Mouse (Mus musculus) urinary bladder, postnatal 0 days (tissue): ENCODE data around the gene Lipo2. TPM values are rescaled to one million over a fixed set of nuclear protein-coding genes. Genes with fewer than 3 reads are reported as not detected.

ENCODE experiments used
- polyA plus RNA-seq: library from polyadenylated mRNA; unstranded; fragments of >200 nt; fragmentation: Nextera tagmentation; extraction: Ambion mirVana; gene quantifications from 2 replicates; pipeline ENCODE4 v1.2.1, GENCODE M21; 2015

The Lipo2 gene
- polyA plus RNA-seq, result 0.23 and 0.35 TPM in 2 replicates

GRCm38 (mm10) chr19:33751259-33751658 is at the start of gene Lipo2:
Lipo2 (minus strand) TSS chr19:33751359.

GRCm38 (mm10) chr19:33787359-33787758 is 36.2 kb upstream of the Lipo2 start, which contains the start of gene Lipo1:
Lipo1 (minus strand) TSS chr19:33787459.

DNA sequence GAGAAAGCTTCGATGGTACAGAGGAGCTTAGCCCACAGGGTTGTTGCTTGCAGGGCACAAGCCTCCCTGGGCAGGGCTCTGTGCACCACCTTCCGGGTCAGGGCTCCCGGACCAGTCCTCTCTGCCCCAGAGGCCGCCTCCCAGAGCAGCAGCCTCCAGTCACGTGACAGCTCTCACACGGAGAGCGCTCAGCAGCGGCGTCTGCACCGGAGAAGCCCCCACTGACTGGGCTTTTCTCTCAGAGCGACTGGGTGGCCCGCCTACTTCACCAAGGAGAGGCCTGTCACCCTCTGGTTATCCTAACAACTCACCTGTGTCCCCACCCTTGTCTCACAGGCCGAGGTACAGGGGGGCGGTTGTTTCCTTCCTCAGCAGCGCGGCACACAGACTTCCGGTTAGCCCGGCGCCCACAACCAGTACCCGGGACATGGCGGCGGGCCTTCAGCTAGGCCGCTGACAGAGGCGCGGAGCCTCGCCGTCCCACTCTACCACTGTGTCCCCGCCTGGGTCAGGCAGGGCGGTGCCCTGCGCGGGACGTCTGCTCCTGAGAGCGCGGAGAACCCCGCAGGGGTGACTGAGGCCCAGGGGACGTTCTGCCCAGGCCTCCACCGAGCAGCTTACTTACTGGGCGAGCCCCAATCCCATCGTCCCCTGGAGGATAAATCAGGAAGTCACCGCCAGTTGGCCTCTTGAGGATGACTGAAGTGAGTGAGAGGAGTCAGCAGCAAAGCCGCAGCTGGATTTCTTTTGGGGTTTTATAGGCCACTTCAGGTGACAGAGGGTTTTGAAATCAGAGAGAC is 10.3 kb upstream of the Lipo2 start, which contains the start of gene Lipo3:
Gene Lipo3, minus strand, starts transcription at position 665 of the 800 bp plus-strand sequence.

Other genes with a start within 250 kb of the Lipo2 start
- gene Lipo4, start 233.6 kb downstream of the Lipo2 start, polyA plus RNA-seq, result not detected in 2 replicates
- gene Gm8978, start 126.1 kb downstream of the Lipo2 start, polyA plus RNA-seq, result not detected in 2 replicates
- gene Lipo3, start 10.6 kb upstream of the Lipo2 start, polyA plus RNA-seq, result 12.7 and 13.7 TPM in 2 replicates
- gene Lipo1, start 36.1 kb upstream of the Lipo2 start, polyA plus RNA-seq, result not detected in 2 replicates
- not detected in 2 replicates for gene Lipf, start 209.8 kb upstream of the Lipo2 start, polyA plus RNA-seq